Mouse (Mus musculus): ENCODE results near the gene Marcks. TPM values are rescaled to one million over a fixed set of nuclear protein-coding genes. Genes with fewer than 3 reads are reported as not detected.
"Not testable (repeated sequence)": the region's sequence is repeated elsewhere in the genome, so short reads cannot be mapped to it uniquely, and the experiment has no call there.

Marcks gene
- polyA plus RNA-seq, 1 experiment from 2014 or later = 48.6 TPM

DNA sequence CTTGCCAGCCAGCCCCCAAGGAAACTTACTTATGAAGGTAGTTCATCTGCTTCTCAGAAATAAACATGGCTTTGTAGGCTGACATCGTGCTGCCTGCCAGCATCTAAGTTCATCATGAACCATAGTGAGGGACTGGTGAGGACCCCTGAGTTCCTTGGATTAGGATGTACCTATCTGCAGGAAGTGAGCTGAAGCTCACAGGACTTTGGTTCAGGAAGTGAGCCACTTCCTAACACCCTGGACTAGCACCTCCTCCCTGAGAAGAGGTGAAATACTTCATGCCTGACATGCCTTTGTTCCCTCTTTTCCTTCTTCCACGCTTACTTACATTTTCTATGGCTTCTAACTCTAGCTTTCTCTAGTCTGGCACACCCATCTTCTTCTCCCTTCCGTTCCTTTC, 42.2 kb downstream of the Marcks start:
- H3K4me1 ChIP-seq = peaks cover 13% of the 10 kb centered on the region
- H3K4me3 ChIP-seq = no peak overlapping the region
- no peaks in the 10 kb centered on the region for H3K9me3 ChIP-seq
- no peak overlapping the region for H3K9ac ChIP-seq
- H3K27me3 ChIP-seq (replicated peaks) = no peaks in the 10 kb centered on the region
- H3K36me3 ChIP-seq = no peaks in the 10 kb centered on the region
- ATAC-seq (ENCODE audit: extremely low read depth, insufficient number of reproducible peaks, low FRiP score, low TSS enrichment) = no peak
- WGBS = 59% methylated on average over 3 of the region's 3 CpGs
- no peak overlapping the region for H3K27ac ChIP-seq (replicated peaks)
- H3K4me2 ChIP-seq = no peak overlapping the region

DNA sequence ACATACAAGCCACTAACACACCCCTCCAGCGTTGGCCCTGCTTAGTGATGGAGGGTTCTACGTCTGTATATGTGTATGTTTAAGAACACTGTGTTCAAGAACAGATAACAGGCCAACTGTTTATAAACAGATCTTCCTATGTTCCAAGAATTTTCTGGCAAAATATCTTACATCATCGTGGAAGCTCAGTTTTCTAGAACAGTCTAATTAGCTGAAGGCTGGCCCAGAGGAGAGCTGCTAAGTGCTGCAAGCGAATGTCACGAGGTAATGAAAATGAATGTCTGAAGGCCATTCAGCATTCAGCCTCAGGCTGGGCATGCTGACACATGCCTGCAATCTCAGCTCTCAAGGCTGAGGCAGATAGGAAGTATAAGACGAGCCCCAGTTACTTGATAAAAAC, 42.9 kb downstream of the Marcks start:
- ATAC-seq (ENCODE audit: extremely low read depth, insufficient number of reproducible peaks, low FRiP score, low TSS enrichment) = no peak

DNA sequence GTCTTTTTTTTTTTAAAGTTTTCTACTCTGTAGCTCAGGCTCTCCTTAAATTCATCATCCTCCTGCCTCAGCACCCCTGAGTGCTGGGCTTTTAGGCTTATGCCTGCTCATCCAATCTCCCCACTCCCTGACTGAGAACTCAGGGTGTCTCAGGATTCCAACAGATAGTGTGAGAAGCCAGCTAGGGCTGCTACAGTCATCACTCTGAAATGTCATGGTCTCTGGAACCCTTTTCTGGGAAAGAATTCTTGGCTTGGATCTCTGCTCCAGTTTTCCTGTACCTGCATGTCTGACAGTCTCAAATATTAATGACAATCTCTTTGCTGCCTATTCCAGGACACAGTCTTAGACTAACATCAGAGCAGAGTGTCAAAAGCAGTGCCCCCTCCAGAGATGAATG, 45.4 kb downstream of the Marcks start:
- Histone ChIP-seq H3K4me2 (no peak overlapping the region), H3K4me1 (peaks cover 13% of the 10 kb centered on the region), H3K36me3 (no peaks in the 10 kb centered on the region), H3K4me3 (no peak overlapping the region), H3K27ac (replicated peaks) (no peak overlapping the region), H3K27me3 (replicated peaks) (no peaks in the 10 kb centered on the region), H3K9me3 (0 out of 2 replicates have a peak, but pooled peaks cover 1% of the 10 kb centered on the region), H3K9ac (no peak overlapping the region)
- ATAC-seq (ENCODE audit: extremely low read depth, insufficient number of reproducible peaks, low FRiP score, low TSS enrichment) = no peak

More for the DNA sequence above, 42.9 kb downstream of the Marcks start:
- no peak overlapping the region for H3K4me2 ChIP-seq
- H3K27me3 ChIP-seq (replicated peaks) = no peaks in the 10 kb centered on the region
- no peak overlapping the region for H3K9ac ChIP-seq
- H3K36me3 ChIP-seq = no peaks in the 10 kb centered on the region
- peaks cover 13% of the 10 kb centered on the region for H3K4me1 ChIP-seq
- no peak overlapping the region for H3K4me3 ChIP-seq
- WGBS = 38% methylated on average over 6 of the region's 6 CpGs
- H3K27ac ChIP-seq (replicated peaks) = 0 out of 2 replicates have a peak overlapping the region, but pooled peaks have one; percentile 20
- H3K9me3 ChIP-seq = no peaks in the 10 kb centered on the region

DNA sequence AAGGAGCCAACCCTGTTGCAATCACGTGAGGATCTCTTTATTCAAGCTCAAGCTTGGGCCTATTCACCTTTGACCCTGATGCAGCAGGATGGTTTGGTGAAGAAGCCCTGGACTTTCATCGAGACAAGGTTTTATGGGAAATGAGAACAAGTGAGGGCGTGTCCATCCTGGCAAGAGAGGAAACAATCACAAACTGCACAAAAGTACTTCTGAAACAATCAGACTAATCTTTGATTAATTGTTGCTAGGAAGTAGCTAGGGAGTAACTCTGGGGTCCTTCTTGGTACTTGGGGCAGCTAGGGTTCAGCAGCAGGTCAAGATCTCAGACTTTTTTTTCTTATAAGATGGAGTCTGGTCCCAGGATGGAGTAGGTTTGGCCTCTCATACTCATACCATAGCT, 48.3 kb downstream of the Marcks start:
- Histone ChIP-seq H3K4me3 (no peak overlapping the region), H3K27ac (replicated peaks) (no peak overlapping the region), H3K36me3 (no peaks in the 10 kb centered on the region), H3K4me1 (peaks cover 2% of the 10 kb centered on the region; the same call in 1 of the 2 replicates), H3K27me3 (replicated peaks) (no peaks in the 10 kb centered on the region), H3K9me3 (0 out of 2 replicates have a peak, but pooled peaks cover 5% of the 10 kb centered on the region), H3K4me2 (no peak overlapping the region), H3K9ac (no peak overlapping the region)
- 77% methylated on average over 3 of the region's 3 CpGs for WGBS
- no peak for ATAC-seq (ENCODE audit: extremely low read depth, insufficient number of reproducible peaks, low FRiP score, low TSS enrichment)

DNA sequence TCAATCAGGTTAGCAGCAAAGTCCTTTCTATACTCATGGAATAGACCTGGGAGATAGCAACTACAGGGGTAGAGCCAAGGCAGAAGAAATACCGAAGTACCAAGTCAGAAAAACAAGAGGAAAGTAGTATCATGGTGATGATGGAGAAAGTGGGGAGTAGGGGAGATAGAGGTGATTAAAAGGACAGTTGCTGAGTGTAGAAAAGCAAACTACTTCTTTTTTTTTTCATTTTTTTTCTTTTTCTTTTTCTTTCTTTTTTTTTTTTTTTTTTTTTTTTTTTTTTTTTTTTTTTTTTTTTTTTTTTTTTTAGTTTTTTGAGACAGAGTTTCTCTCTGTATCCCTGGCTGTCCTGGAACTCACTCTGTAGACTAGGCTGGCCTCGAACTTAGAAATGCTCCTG, 54.6 kb downstream of the Marcks start:
- not testable (repeated sequence) for ATAC-seq (ENCODE audit: extremely low read depth, insufficient number of reproducible peaks, low FRiP score, low TSS enrichment); H3K4me1 ChIP-seq; H3K27me3 ChIP-seq (replicated peaks); H3K9me3 ChIP-seq; H3K9ac ChIP-seq; H3K36me3 ChIP-seq; H3K4me2 ChIP-seq; H3K4me3 ChIP-seq; H3K27ac ChIP-seq (replicated peaks)
- WGBS = 71% methylated on average over 2 of the region's 2 CpGs

Other genes with a start within 250 kb of the Marcks start
- 146 and 159 TPM in 2 replicates for gene Hdac2, start 164.4 kb downstream of the Marcks start, polyA plus RNA-seq (2015; fragmentation: Nextera tagmentation; extraction: Ambion mirVana)